Mouse (Mus musculus) erythroblast, embryonic 14.5 days (primary cell): ENCODE data around the gene Osm.

Experiments used
- GATA1 ChIP-seq: IDR thresholded peaks from 2 replicates; pipeline ENCODE4 v1.6.1; 2012; ENCODE audit warnings: low read length, inconsistent platforms, mixed read lengths
- TAL1 ChIP-seq: IDR thresholded peaks from 3 replicates; pipeline ENCODE4 v1.6.1; 2012; ENCODE audit warnings: low read length, inconsistent platforms, mixed read lengths

- no peak for TF ChIP-seq TAL1
- no peak for TF ChIP-seq GATA1
Measured at GRCm38 (mm10) chr11:4238167-4238566, 1.9 kb downstream of the Osm start.
